Mouse (Mus musculus) right cerebral cortex, postnatal 10 days (tissue): ENCODE results near the gene Prph2.

Experiments used
- DNase-seq, 2 experiments: peaks; one replicate each; pipeline ENCODE4 v3.0.0; 2021; ENCODE audit warnings: low spot score in 2 of 2

Prph2 gene

DNA sequence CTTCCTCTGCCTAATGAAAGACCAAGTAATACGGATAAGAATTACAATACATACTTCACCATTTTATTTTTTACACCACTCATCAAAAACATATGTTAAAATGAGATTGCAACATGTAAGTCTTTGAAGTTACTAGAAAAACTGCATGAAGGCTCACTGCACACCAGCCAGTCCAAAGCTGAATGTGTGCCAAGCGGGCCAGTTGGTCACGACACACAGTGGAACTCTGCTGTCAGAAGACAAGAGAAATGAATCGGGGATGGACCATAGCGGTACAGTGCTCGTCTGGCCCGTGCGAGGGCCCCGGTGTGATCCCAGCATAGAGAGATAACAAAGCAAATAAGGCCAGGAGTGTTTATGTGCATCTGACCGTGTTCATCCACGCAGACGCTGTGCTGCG is 52.9 kb downstream of the Prph2 start:
- no peak for DNase-seq

GRCm38 (mm10) chr17:46966892-46967291 is 56.6 kb downstream of the Prph2 start:
- no peak for DNase-seq

GRCm38 (mm10) chr17:46972603-46973002 is 62.3 kb downstream of the Prph2 start:
- no peak for DNase-seq
